Mouse (Mus musculus): ENCODE measurements around the gene Gm9. TPM values are rescaled to one million over a fixed set of nuclear protein-coding genes. Genes with fewer than 3 reads are reported as not detected.
"Not testable (repeated sequence)": the region's sequence is repeated elsewhere in the genome, so short reads cannot be mapped to it uniquely, and the experiment has no call there.

The Gm9 gene
- not detected in 2 replicates for polyA plus RNA-seq (2016; fragmentation: Nextera tagmentation; extraction: Ambion mirVana)

GRCm38 (mm10) chrX:37210941-37211340, at the start of gene Gm9:
Gene Gm9 (minus strand): TSS chrX:37211041.
- Histone ChIP-seq H3K9me3 (replicated peaks) (no peaks in the 10 kb centered on the region; the same call in 1 of the 2 replicates), H3K36me3 (no peaks in the 10 kb centered on the region), H3K4me2 (no peak within 1 kb of the TSS), H3K9ac (no peak within 1 kb of the TSS), H3K27me3 (replicated peaks) (no peaks in the 10 kb centered on the region), H3K4me1 (replicated peaks) (no peaks in the 10 kb centered on the region), H3K4me3 (no peak within 1 kb of the TSS), H3K27ac (ENCODE audit: poor library complexity, severe bottlenecking) (no peak within 1 kb of the TSS)
- no peak for ATAC-seq (ENCODE audit: insufficient number of reproducible peaks, low FRiP score)
- WGBS = 80% methylated on average over 10 of the region's 10 CpGs

- H3K9ac ChIP-seq; H3K4me2 ChIP-seq; H3K4me3 ChIP-seq; H3K27ac ChIP-seq (ENCODE audit: poor library complexity, severe bottlenecking); H3K9me3 ChIP-seq (replicated peaks); H3K36me3 ChIP-seq; H3K4me1 ChIP-seq (replicated peaks); ATAC-seq (ENCODE audit: insufficient number of reproducible peaks, low FRiP score); H3K27me3 ChIP-seq (replicated peaks): not testable (repeated sequence)
- WGBS = 89% methylated on average over 1 of the region's 3 CpGs
Measured at GRCm38 (mm10) chrX:37249619-37250018, 38.8 kb upstream of the Gm9 start, which contains the start of gene Rhox3a. Gene Rhox3a (plus strand): TSS chrX:37249919.

- WGBS = 100% methylated on average over 2 of the region's 9 CpGs
Measured at GRCm38 (mm10) chrX:37244676-37245075, 33.8 kb upstream of the Gm9 start, which contains the start of gene Rhox2a. Gene Rhox2a (plus strand): TSS chrX:37244976.

GRCm38 (mm10) chrX:37222158-37222557, 11.3 kb upstream of the Gm9 start, which contains the start of gene Rhox1:
Gene Rhox1 (minus strand): TSS chrX:37222258.
- H3K4me3 ChIP-seq; H3K27ac ChIP-seq (ENCODE audit: poor library complexity, severe bottlenecking); H3K4me2 ChIP-seq; H3K9ac ChIP-seq; H3K4me1 ChIP-seq (replicated peaks); H3K9me3 ChIP-seq (replicated peaks); ATAC-seq (ENCODE audit: insufficient number of reproducible peaks, low FRiP score); H3K36me3 ChIP-seq; H3K27me3 ChIP-seq (replicated peaks): not testable (repeated sequence)
- 70% methylated on average over 1 of the region's 1 CpGs for WGBS

More at GRCm38 (mm10) chrX:37244676-37245075, 33.8 kb upstream of the Gm9 start, which contains the start of gene Rhox2a:
- not testable (repeated sequence) for H3K27me3 ChIP-seq (replicated peaks); H3K4me2 ChIP-seq; H3K27ac ChIP-seq (ENCODE audit: poor library complexity, severe bottlenecking); H3K4me1 ChIP-seq (replicated peaks); H3K9ac ChIP-seq; H3K4me3 ChIP-seq; H3K36me3 ChIP-seq; ATAC-seq (ENCODE audit: insufficient number of reproducible peaks, low FRiP score); H3K9me3 ChIP-seq (replicated peaks)

- 43% methylated on average over 8 of the region's 8 CpGs for WGBS
- no peak for ATAC-seq (ENCODE audit: insufficient number of reproducible peaks, low FRiP score)
- Histone ChIP-seq H3K36me3 (no peaks in the 10 kb centered on the region), H3K4me2 (no peak overlapping the region), H3K9ac (no peak overlapping the region), H3K27me3 (replicated peaks) (no peaks in the 10 kb centered on the region), H3K4me1 (replicated peaks) (no peaks in the 10 kb centered on the region), H3K27ac (ENCODE audit: poor library complexity, severe bottlenecking) (no peak overlapping the region), H3K9me3 (replicated peaks) (no peaks in the 10 kb centered on the region), H3K4me3 (no peak overlapping the region)
Measured at GRCm38 (mm10) chrX:37198676-37199075, 12.2 kb downstream of the Gm9 start.

- Histone ChIP-seq H3K4me1 (replicated peaks) (no peaks in the 10 kb centered on the region), H3K27me3 (replicated peaks) (no peaks in the 10 kb centered on the region), H3K36me3 (no peaks in the 10 kb centered on the region), H3K4me2 (peak overlapping the region; percentile 81), H3K4me3 (peak overlapping the region; percentile 72), H3K9me3 (replicated peaks) (no peaks in the 10 kb centered on the region), H3K27ac (ENCODE audit: poor library complexity, severe bottlenecking) (no peak overlapping the region), H3K9ac (peak overlapping the region; percentile 77)
- 26% methylated on average over 28 of the region's 28 CpGs for WGBS
- no peak for ATAC-seq (ENCODE audit: insufficient number of reproducible peaks, low FRiP score)
Measured at GRCm38 (mm10) chrX:37191744-37192379, 19.0 kb downstream of the Gm9 start.

- H3K4me2 ChIP-seq = peak within 1 kb of the TSS; percentile 81
- 15% methylated on average over 62 of the region's 63 CpGs for WGBS
Measured at GRCm38 (mm10) chrX:37191105-37191743, 19.6 kb downstream of the Gm9 start, which contains the start of the genes Ndufa1 and Rnf113a1. Gene Ndufa1 (minus strand): TSS chrX:37191163. Gene Rnf113a1 (plus strand): TSS chrX:37191245.

GRCm38 (mm10) chrX:37190755-37191104, 20.1 kb downstream of the Gm9 start:
- Histone ChIP-seq H3K9ac (peak overlapping the region; percentile 77), H3K27ac (ENCODE audit: poor library complexity, severe bottlenecking) (no peak overlapping the region), H3K4me2 (peak overlapping the region; percentile 81), H3K4me1 (replicated peaks) (no peaks in the 10 kb centered on the region), H3K4me3 (peak overlapping the region; percentile 72), H3K27me3 (replicated peaks) (no peaks in the 10 kb centered on the region), H3K9me3 (replicated peaks) (no peaks in the 10 kb centered on the region), H3K36me3 (no peaks in the 10 kb centered on the region)
- 0 out of 2 replicates have a peak, but pooled peaks have one; percentile 2 for ATAC-seq (ENCODE audit: insufficient number of reproducible peaks, low FRiP score)
- 15% methylated on average over 20 of the region's 20 CpGs for WGBS

More at GRCm38 (mm10) chrX:37191105-37191743, 19.6 kb downstream of the Gm9 start, which contains the start of the genes Ndufa1 and Rnf113a1:
- Histone ChIP-seq H3K27me3 (replicated peaks) (no peaks in the 10 kb centered on the region), H3K9me3 (replicated peaks) (no peaks in the 10 kb centered on the region), H3K4me3 (peak within 1 kb of the TSS; percentile 72), H3K27ac (ENCODE audit: poor library complexity, severe bottlenecking) (peak within 1 kb of the TSS; percentile 54; the same call in 1 of the 2 replicates), H3K36me3 (no peaks in the 10 kb centered on the region), H3K4me1 (replicated peaks) (no peaks in the 10 kb centered on the region), H3K9ac (peak within 1 kb of the TSS; percentile 77)
- ATAC-seq (ENCODE audit: insufficient number of reproducible peaks, low FRiP score) = peak; percentile 86

- peak overlapping the region; percentile 48 for H3K4me2 ChIP-seq
- not testable (repeated sequence) for H3K27ac ChIP-seq (ENCODE audit: poor library complexity, severe bottlenecking); H3K9ac ChIP-seq; H3K9me3 ChIP-seq (replicated peaks); ATAC-seq (ENCODE audit: insufficient number of reproducible peaks, low FRiP score); H3K36me3 ChIP-seq; H3K4me3 ChIP-seq; H3K27me3 ChIP-seq (replicated peaks); H3K4me1 ChIP-seq (replicated peaks)
- 39% methylated on average over 8 of the region's 8 CpGs for WGBS
Measured at GRCm38 (mm10) chrX:37184401-37184800, 26.4 kb downstream of the Gm9 start.

GRCm38 (mm10) chrX:37168742-37169141, 42.1 kb downstream of the Gm9 start, which contains the start of gene Akap14:
Gene Akap14 (minus strand): TSS chrX:37168842.
- Histone ChIP-seq H3K4me1 (replicated peaks) (no peaks in the 10 kb centered on the region), H3K9me3 (replicated peaks) (no peaks in the 10 kb centered on the region), H3K4me2 (no peak within 1 kb of the TSS), H3K9ac (no peak within 1 kb of the TSS), H3K27me3 (replicated peaks) (no peaks in the 10 kb centered on the region), H3K27ac (ENCODE audit: poor library complexity, severe bottlenecking) (no peak within 1 kb of the TSS), H3K4me3 (no peak within 1 kb of the TSS), H3K36me3 (no peaks in the 10 kb centered on the region)
- 56% methylated on average over 5 of the region's 5 CpGs for WGBS
- no peak for ATAC-seq (ENCODE audit: insufficient number of reproducible peaks, low FRiP score)

GRCm38 (mm10) chrX:37167085-37167484, 43.8 kb downstream of the Gm9 start:
- H3K36me3 ChIP-seq = no peaks in the 10 kb centered on the region
- H3K9me3 ChIP-seq (replicated peaks) = no peaks in the 10 kb centered on the region
- WGBS = 26% methylated on average over 3 of the region's 3 CpGs
- H3K4me2 ChIP-seq = no peak overlapping the region
- peaks cover 5% of the 10 kb centered on the region; the same call in 1 of the 2 replicates for H3K27me3 ChIP-seq (replicated peaks)
- H3K4me1 ChIP-seq (replicated peaks) = no peaks in the 10 kb centered on the region
- no peak for ATAC-seq (ENCODE audit: insufficient number of reproducible peaks, low FRiP score)
- no peak overlapping the region for H3K4me3 ChIP-seq
- H3K9ac ChIP-seq = no peak overlapping the region
- H3K27ac ChIP-seq (ENCODE audit: poor library complexity, severe bottlenecking) = no peak overlapping the region
